Mouse (Mus musculus): ENCODE data around the gene Evc.

Evc gene

GRCm38 (mm10) chr5:37298370-37298769 is 38.3 kb downstream of the Evc start:
- peak; percentile 54 to 58 for DNase-seq

GRCm38 (mm10) chr5:37296717-37297116 is 40.0 kb downstream of the Evc start:
- DNase-seq: no peak

GRCm38 (mm10) chr5:37290983-37291382 is 45.7 kb downstream of the Evc start:
- DNase-seq: peak in 1 of 2 experiments; percentile 16

- DNase-seq: peak; percentile 55 to 60
Measured at GRCm38 (mm10) chr5:37289236-37289635, 47.5 kb downstream of the Evc start.

- DNase-seq: peak; percentile 57 to 67
Measured at GRCm38 (mm10) chr5:37288374-37288773, 48.3 kb downstream of the Evc start.

GRCm38 (mm10) chr5:37281021-37281420 is 55.7 kb downstream of the Evc start:
- no peak for DNase-seq

- DNase-seq: no peak
Measured at GRCm38 (mm10) chr5:37263816-37264215, 72.9 kb downstream of the Evc start.

- DNase-seq: no peak
Measured at GRCm38 (mm10) chr5:37261734-37262133, 75.0 kb downstream of the Evc start.

GRCm38 (mm10) chr5:37257243-37257642 is 79.5 kb downstream of the Evc start:
- peak; percentile 87 for DNase-seq

GRCm38 (mm10) chr5:37256823-37257222 is 79.9 kb downstream of the Evc start:
- no peak for DNase-seq

GRCm38 (mm10) chr5:37254523-37254922 is 82.2 kb downstream of the Evc start:
- no peak for DNase-seq

GRCm38 (mm10) chr5:37252101-37252804 is 84.4 kb downstream of the Evc start:
- no peak for DNase-seq

- DNase-seq: no peak
Measured at GRCm38 (mm10) chr5:37251596-37251995, 85.1 kb downstream of the Evc start.

GRCm38 (mm10) chr5:37248870-37249269 is 87.8 kb downstream of the Evc start:
- no peak for DNase-seq

GRCm38 (mm10) chr5:37247456-37247855 is 89.2 kb downstream of the Evc start:
- no peak for DNase-seq

GRCm38 (mm10) chr5:37246138-37246910 is 90.4 kb downstream of the Evc start:
- DNase-seq: no peak

- peak; percentile 51 to 63 for DNase-seq
Measured at GRCm38 (mm10) chr5:37245651-37246050, 91.0 kb downstream of the Evc start.

- DNase-seq: no peak
Measured at GRCm38 (mm10) chr5:37244666-37245242, 91.9 kb downstream of the Evc start.

GRCm38 (mm10) chr5:37244161-37244560 is 92.5 kb downstream of the Evc start:
- DNase-seq: peak in 1 of 2 experiments; percentile 21

GRCm38 (mm10) chr5:37243169-37243886 is 93.4 kb downstream of the Evc start:
- peak; percentile 89 to 90 for DNase-seq

GRCm38 (mm10) chr5:37242360-37243168 is 94.1 kb downstream of the Evc start:
- DNase-seq: no peak

- DNase-seq: peak; percentile 56 to 70
Measured at GRCm38 (mm10) chr5:37241651-37242151, 95.0 kb downstream of the Evc start, which contains the start of gene Crmp1. Gene Crmp1 (plus strand): TSS chr5:37241940.

Measured in kidney, postnatal 4 days (tissue).